Mouse (Mus musculus) testis, adult 2 months (tissue): ENCODE results near the gene Vegfc.

ENCODE experiments used
- CTCF ChIP-seq: fragments of 200-500 bp; IDR thresholded peaks from 2 replicates; pipeline ENCODE4 v1.5.1; 2012; ENCODE audit warnings: low read depth, mild to moderate bottlenecking, inconsistent platforms, low read length, moderate library complexity; ENCODE audit not compliant: control insufficient read depth, insufficient read depth, insufficient replicate concordance
- POLR2A ChIP-seq: fragments of 200-500 bp; IDR thresholded peaks from 2 replicates; pipeline ENCODE4 v1.6.1; 2012; ENCODE audit warnings: low read depth, mild to moderate bottlenecking, inconsistent platforms, low read length, moderate library complexity; ENCODE audit not compliant: control insufficient read depth

DNA sequence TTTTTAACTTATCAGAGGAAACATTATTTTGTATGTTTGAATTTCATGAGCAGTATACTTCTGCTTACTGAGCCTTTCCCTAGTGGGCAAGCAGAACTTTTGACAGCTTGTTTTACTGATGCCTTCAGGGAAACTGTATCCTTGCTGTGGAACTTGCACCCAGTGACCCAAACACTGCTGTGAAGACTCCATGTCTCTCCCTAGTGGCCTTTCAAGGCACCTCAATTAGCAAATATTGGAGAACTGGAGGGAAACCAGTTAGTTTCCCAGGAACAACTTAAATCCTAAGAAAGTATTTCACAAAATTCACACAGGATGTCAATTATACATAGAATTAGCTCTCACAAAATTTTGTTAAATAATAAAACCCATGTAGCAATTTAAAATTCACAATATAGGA is 2.2 kb downstream of the Vegfc start:
- TF ChIP-seq CTCF (no peak), POLR2A (no peak)
